Mouse (Mus musculus) ZHBTc4 (cell line): ENCODE results near the gene Wdr86.

Source experiments
- DNase-seq: peaks from one replicate; pipeline ENCODE4 v3.0.0-alpha.2; 2011; ENCODE audit warnings: low read depth, low spot score

Wdr86 gene

DNA sequence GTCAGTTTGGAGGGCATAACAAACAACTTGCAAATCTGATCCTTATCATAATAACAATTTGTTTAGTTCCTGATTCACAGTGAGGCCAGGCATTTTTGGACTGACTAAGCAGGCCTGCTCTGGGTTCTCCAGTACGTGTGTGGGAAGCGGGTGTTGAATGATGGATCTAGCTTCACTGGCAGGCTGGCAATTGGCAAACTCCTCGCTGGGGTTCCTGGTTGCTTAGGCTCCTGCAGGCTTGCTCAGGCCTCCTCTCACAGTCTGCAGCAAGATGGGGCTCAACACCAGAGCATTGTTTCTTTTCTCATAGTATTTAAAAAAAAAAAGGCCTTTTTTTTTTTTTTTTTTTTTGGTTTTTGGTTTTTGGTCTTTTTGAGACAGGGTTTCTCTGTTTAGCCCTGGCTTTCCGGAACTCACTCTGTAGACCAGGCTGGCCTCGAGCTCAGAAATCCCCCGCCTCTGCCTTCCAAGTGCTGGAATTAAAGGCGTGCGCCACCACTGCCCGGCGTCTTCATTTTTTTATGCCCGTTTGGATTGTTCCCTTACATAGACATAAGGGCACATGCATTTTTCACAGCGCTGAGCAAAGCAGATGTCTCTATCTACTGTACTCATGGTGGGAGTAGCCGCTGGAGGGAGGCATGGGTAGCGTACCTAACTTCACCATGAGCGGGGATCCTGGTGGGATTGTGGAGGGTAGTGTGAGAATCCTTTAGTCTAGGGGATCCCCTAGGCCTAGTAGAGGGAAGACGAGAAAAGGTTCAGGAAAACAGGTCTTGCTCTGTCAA, 45.8 kb downstream of the Wdr86 start:
- DNase-seq, result peak; percentile 83

DNA sequence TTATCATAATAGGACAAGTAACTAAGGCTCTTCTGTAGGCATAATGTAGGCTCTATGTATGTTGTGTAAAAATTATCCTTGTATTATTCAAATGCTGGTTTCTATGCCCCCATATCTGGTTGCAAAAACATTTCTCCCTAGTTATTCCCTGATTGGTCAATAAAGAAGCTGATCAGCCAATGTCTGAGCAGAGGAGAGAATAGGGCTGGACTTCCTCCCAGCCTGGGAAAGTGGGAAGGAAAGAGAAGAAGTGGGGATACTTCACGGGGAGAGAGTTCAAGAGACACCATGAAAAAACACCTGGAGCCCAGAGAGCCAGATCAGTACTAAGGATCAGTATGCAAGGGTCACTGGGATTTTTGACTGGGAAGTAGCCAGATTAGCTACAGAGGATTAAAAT, 49.1 kb downstream of the Wdr86 start:
- DNase-seq, result no peak

DNA sequence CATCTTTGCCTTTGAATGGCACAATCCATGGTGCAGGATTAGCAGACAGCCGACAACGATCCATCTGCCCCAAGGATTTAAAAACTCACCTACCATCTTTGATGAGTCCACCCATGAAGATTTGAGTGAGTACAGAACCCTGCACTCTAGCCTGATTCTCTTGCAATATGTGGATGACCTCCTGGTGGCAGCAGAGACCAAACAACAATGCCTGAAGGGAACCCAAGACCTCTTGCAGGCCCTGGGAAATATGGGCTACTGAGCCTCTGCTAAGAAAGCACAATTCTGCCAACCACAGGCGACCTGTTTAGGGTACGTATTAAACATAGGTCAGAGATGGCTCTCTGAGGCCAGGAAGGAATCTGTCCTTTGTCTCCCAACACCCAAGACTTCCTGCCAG, 56.3 kb downstream of the Wdr86 start:
- peak; percentile 88 for DNase-seq
